In genomic region chrX:164287077-164287476, GRCm38 (mm10) we compare ENCODE assay signal across 9 mouse cellular contexts. TPM values are rescaled to one million over a fixed set of nuclear protein-coding genes. Genes with fewer than 3 reads are reported as not detected.
DNase-seq lines count a peak whose midpoint lies in the region; ATAC-seq lines count a peak whose summit lies in the region.
"Had no signal": no experiment of that assay in that cellular context is flagged by ENCODE, and none has a peak within 500 bp of the region (broad histone marks: within the 10 kb centered on the region; RNA-seq: fewer than 3 reads in every experiment).

No protein-coding gene starts in this region.

- H3K9ac ChIP-seq in intestine, embryonic 15.5 days, result no peak overlapping the region
- H3K9ac ChIP-seq: midbrain, embryonic 12.5 days had no signal

- peak; percentile 25 to 46 for DNase-seq in heart, postnatal 10 days
- no peak for DNase-seq in heart, adult 11 months
- peak; percentile 35 for DNase-seq in testis, postnatal 10 days (ENCODE audit: low spot score)
- DNase-seq in testis, postnatal 14 days (ENCODE audit: low spot score), result no peak
- peak; percentile 12 for DNase-seq in c-Kit-positive CD71-positive TER-119-positive erythroid progenitor cells, embryonic 14.5 days (ENCODE audit: low spot score)
- DNase-seq in lung, postnatal 36 days, result peak; percentile 50
- DNase-seq in spleen, postnatal 14 days (ENCODE audit: low spot score in 2 of 2), result no peak

- no peak for ATAC-seq in intestine, embryonic 15.5 days

- H3K4me2 ChIP-seq in intestine, embryonic 15.5 days (replicated peaks), result no peak overlapping the region
- H3K4me2 ChIP-seq: midbrain, embryonic 12.5 days had no signal

- no peak overlapping the region for H3K27ac ChIP-seq in intestine, embryonic 15.5 days
- H3K27ac ChIP-seq: midbrain, embryonic 12.5 days had no signal

- WGBS in intestine, embryonic 15.5 days, result 67% methylated on average over 3 of the region's 3 CpGs

- no peak overlapping the region for H3K4me3 ChIP-seq in intestine, embryonic 15.5 days (replicated peaks)
- H3K4me3 ChIP-seq: midbrain, embryonic 12.5 days had no signal

- intact Hi-C loops in heart, postnatal 10 days (cut with DNase I), result loop anchor here (1.0 to 10.0 kb wide), 4 partner anchors 104 to 182 kb away; no protein-coding TSS in a partner anchor

- H3K36me3 ChIP-seq in intestine, embryonic 15.5 days, result no peaks in the 10 kb centered on the region
- H3K36me3 ChIP-seq: midbrain, embryonic 12.5 days had no signal

- no peaks in the 10 kb centered on the region for H3K9me3 ChIP-seq in intestine, embryonic 15.5 days
- H3K9me3 ChIP-seq: midbrain, embryonic 12.5 days had no signal

- no peaks in the 10 kb centered on the region for H3K4me1 ChIP-seq in intestine, embryonic 15.5 days (replicated peaks)
- H3K4me1 ChIP-seq: midbrain, embryonic 12.5 days had no signal

- no peaks in the 10 kb centered on the region for H3K27me3 ChIP-seq in intestine, embryonic 15.5 days (replicated peaks)
- H3K27me3 ChIP-seq: midbrain, embryonic 12.5 days had no signal

RNA-seq across cellular contexts. Expression of gene Pir, which starts 17.9 kb away (rescaled TPM):
- 1 to 10 TPM; 2.5 to 5.3 TPM for total RNA-seq in heart, postnatal 10 days (2021)
- polyA plus RNA-seq in intestine, embryonic 15.5 days (2015; fragmentation: Nextera tagmentation; extraction: Ambion mirVana), result 4.8 and 5.4 TPM in 2 replicates

RNA-seq across cellular contexts. Expression of gene Bmx, which starts 29.1 kb away (rescaled TPM):
- 1 to 10 TPM; 3.0 to 3.3 TPM for total RNA-seq in heart, postnatal 10 days (2021)
- polyA plus RNA-seq in intestine, embryonic 15.5 days (2015; fragmentation: Nextera tagmentation; extraction: Ambion mirVana), result 0.65 and 0.80 TPM in 2 replicates

Comparison
In these comparisons a context has a peak if more than half of its experiments do, and no peak if none do; other contexts are left out.
1. DNase-seq: peak in heart, postnatal 10 days (2 of 2), testis, postnatal 10 days (single experiment), c-Kit-positive CD71-positive TER-119-positive erythroid progenitor cells, embryonic 14.5 days (single experiment) and lung, postnatal 36 days (single experiment); none in heart, adult 11 months (single experiment), testis, postnatal 14 days (single experiment) and spleen, postnatal 14 days (0 of 2).